Mouse (Mus musculus) mature B cell (primary cell): ENCODE data around the gene Opcml.

Experiments
- in situ Hi-C: fragments of 300-500 bp; cut with MboI; formaldehyde crosslinking; loops from 2 replicates; pipeline ENCODE4 v1.14.3; 2019

The Opcml gene

GRCm38 (mm10) chr9:28618186-28618892 is 827.8 kb downstream of the Opcml start:
- in situ Hi-C loops: no loop called here

- in situ Hi-C loops: no loop called here
Measured at GRCm38 (mm10) chr9:28621939-28622338, 831.4 kb downstream of the Opcml start.

GRCm38 (mm10) chr9:28624870-28625269 is 834.3 kb downstream of the Opcml start:
- in situ Hi-C loops: no loop called here

GRCm38 (mm10) chr9:28642766-28643165 is 852.2 kb downstream of the Opcml start:
- in situ Hi-C loops: no loop called here

- in situ Hi-C loops: no loop called here
Measured at GRCm38 (mm10) chr9:28644063-28644462, 853.5 kb downstream of the Opcml start.

GRCm38 (mm10) chr9:28650089-28650488 is 859.5 kb downstream of the Opcml start:
- in situ Hi-C loops: no loop called here

- in situ Hi-C loops: no loop called here
Measured at GRCm38 (mm10) chr9:28659996-28660395, 869.4 kb downstream of the Opcml start.

GRCm38 (mm10) chr9:28662882-28663281 is 872.3 kb downstream of the Opcml start:
- in situ Hi-C loops: no loop called here

- in situ Hi-C loops: no loop called here
Measured at GRCm38 (mm10) chr9:28680309-28680708, 889.7 kb downstream of the Opcml start.

- in situ Hi-C loops: no loop called here
Measured at GRCm38 (mm10) chr9:28681252-28682037, 890.9 kb downstream of the Opcml start.

GRCm38 (mm10) chr9:28683951-28684470 is 893.4 kb downstream of the Opcml start:
- in situ Hi-C loops: no loop called here

GRCm38 (mm10) chr9:28686942-28687611 is 896.5 kb downstream of the Opcml start:
- in situ Hi-C loops: no loop called here

GRCm38 (mm10) chr9:28690134-28690533 is 899.6 kb downstream of the Opcml start:
- in situ Hi-C loops: no loop called here

- in situ Hi-C loops: no loop called here
Measured at GRCm38 (mm10) chr9:28705796-28706195, 915.2 kb downstream of the Opcml start.

- in situ Hi-C loops: no loop called here
Measured at GRCm38 (mm10) chr9:28714544-28714943, 924.0 kb downstream of the Opcml start.

GRCm38 (mm10) chr9:28720186-28720585 is 929.6 kb downstream of the Opcml start:
- in situ Hi-C loops: no loop called here

GRCm38 (mm10) chr9:28731811-28732602 is 941.4 kb downstream of the Opcml start:
- in situ Hi-C loops: no loop called here

GRCm38 (mm10) chr9:28737955-28738354 is 947.4 kb downstream of the Opcml start:
- in situ Hi-C loops: no loop called here

GRCm38 (mm10) chr9:28738451-28738860 is 947.9 kb downstream of the Opcml start:
- in situ Hi-C loops: no loop called here

GRCm38 (mm10) chr9:28744771-28745170 is 954.2 kb downstream of the Opcml start:
- in situ Hi-C loops: no loop called here

GRCm38 (mm10) chr9:28748902-28749301 is 958.3 kb downstream of the Opcml start:
- in situ Hi-C loops: no loop called here

- in situ Hi-C loops: no loop called here
Measured at GRCm38 (mm10) chr9:28752908-28753307, 962.3 kb downstream of the Opcml start.
